Mouse (Mus musculus): ENCODE measurements around the gene Six2. TPM values are rescaled to one million over a fixed set of nuclear protein-coding genes. Genes with fewer than 3 reads are reported as not detected.

Gene Six2
- polyA plus RNA-seq, 1 experiment from 2014 or later = 0.06 TPM

GRCm38 (mm10) chr17:85637876-85638275, 50.2 kb downstream of the Six2 start:
- H3K4me1 ChIP-seq (replicated peaks; ENCODE audit: control insufficient read depth, insufficient read depth, low read length) = no peaks in the 10 kb centered on the region
- no peaks in the 10 kb centered on the region for H3K36me3 ChIP-seq (ENCODE audit: control insufficient read depth, insufficient read depth, low read length)
- H3K27ac ChIP-seq (ENCODE audit: low read length) = no peak overlapping the region
- ATAC-seq (ENCODE audit: low read depth) = no peak
- H3K4me2 ChIP-seq (ENCODE audit: low read depth, low read length) = no peak overlapping the region
- peaks cover 13% of the 10 kb centered on the region for H3K27me3 ChIP-seq (ENCODE audit: control insufficient read depth, insufficient read depth, low read depth, low read length)
- H3K4me3 ChIP-seq (ENCODE audit: low read length) = no peak overlapping the region
- 34% methylated on average over 6 of the region's 6 CpGs for WGBS
- H3K9ac ChIP-seq (ENCODE audit: low read length) = no peak overlapping the region
- H3K9me3 ChIP-seq (ENCODE audit: control insufficient read depth, low read length) = no peaks in the 10 kb centered on the region

Other genes starting within 250 kb of the Six2 start
- gene Six3, start 74.7 kb downstream of the Six2 start, polyA plus RNA-seq (2015; fragmentation: Nextera tagmentation; extraction: Ambion mirVana) = not detected in 2 replicates

Data from lung, embryonic 16.5 days (tissue).